Mouse (Mus musculus) liver (tissue): ENCODE measurements around the gene 4930426L09Rik.

Experiments used
- DNase-seq: peaks from one replicate; pipeline ENCODE4 v3.0.0-alpha.2; 2020; ENCODE audit warnings: mixed read lengths

The 4930426L09Rik gene

DNA sequence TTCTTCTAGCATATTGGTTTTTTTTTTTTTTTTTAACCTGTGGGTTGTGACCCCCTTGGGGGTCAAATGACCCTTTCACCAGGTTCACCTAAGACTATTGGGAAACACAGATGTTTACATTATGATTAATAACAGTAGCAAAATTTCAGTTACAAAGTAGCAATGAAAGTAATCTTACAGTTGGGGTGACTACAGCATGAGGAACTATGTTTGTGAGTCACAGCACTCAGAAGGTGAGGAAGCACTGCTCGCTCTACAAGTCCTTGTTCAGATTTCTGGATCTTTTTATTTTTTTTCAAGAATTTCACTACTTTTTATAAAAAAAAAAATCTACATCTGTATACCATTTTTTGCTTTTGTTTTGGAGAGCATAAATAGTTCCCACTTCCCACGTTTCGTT is 26.6 kb upstream of the 4930426L09Rik start:
- no peak for DNase-seq

DNA sequence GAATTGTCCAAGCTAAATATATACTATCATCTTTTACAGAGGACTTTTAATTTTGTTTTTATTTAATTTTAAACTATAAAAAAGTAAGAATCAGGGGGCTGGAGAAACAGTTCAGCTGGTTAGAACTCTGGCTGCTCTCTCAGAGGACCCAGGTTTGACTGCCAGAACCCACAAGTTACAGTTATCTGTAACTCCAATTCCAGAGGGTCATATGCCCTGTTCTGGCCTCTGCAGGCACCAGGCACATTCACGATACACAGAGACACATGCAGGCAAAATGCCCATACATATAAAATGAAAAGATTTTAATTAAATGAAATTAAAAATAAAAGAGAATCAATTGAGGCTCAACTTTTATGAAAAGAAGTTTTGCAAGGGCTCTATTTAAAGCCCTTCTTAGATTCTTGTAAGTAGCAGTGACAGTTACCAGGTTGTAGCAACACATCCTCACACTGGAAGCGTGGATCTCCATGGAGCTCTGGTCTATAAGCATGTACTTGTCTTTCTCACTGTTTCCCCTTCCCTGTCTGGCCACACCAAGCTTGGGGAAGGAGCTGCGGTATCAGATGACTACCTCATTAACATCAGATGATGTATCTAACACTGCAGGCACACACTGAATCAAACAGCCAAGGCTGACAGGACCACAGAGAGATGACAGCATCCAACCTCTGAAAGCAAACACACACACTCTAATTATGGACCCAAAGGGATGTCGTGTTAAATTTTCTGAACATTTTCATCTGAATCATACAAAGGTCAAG is 23.1 kb upstream of the 4930426L09Rik start:
- DNase-seq = no peak

DNA sequence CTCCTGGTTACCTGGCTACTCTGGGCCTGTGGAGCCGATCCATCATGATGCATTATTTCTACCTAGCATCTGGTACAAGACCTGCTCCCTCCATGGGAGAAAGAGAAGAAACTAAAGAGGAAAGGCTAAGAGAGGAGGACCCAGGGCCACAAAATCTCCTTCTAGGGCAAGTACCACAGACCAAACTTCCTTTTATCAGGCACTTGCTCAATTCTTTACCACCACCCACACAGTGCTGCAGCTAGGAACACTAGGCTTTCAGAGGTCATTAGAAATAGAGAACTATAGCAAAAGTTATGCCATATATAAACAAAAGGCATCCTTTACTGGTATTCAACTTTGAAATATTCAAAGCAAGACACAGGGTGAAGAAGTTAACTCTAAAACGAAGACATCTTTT is 22.0 kb upstream of the 4930426L09Rik start:
- no peak for DNase-seq

DNA sequence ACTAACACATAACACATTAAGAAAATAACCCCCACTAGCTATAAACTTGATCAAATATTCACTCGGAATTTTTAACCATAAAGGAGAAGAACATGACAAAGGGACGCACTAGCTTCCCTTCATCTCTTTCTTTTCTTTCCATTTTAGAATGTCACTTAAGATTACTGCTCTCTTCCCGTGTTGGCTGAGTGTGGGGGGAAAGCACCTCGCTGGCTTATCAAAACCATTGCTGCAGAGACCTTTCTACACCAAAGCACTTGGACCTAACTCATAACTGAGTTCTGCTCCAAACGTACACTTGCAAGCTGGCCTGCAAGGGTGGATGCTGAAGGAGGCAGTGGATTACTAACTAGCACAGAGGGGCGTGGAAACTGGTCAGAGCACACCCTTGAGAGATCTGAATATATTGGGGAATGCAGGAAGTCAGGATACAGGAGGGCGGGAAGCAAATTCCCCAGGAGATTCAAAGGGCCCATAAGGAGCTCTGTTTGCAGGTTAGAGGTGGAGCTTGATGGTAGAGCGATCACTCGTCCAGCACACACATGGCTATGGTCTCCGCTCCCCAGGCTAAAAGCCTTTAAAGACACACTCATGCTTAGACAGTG is 20.8 kb upstream of the 4930426L09Rik start:
- no peak for DNase-seq

DNA sequence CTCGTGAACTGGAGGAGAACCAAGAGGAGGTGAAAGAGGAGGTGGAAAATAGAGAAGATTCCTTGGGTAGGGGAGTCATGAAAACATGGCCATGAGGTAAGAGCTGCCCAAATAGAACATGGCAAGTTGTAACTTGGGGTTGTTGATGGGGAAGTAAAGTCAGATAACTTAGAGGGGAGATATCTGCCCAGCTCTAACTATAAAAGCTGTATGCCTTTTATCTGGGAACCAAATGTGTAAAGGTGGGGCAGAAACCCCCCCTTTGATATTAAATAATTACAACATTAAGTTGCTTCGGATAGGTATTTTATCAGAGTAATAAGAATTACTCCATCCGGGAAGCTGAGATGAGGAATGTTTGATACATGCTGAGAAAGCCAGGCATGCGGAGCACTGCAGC is 19.1 kb upstream of the 4930426L09Rik start:
- no peak for DNase-seq

DNA sequence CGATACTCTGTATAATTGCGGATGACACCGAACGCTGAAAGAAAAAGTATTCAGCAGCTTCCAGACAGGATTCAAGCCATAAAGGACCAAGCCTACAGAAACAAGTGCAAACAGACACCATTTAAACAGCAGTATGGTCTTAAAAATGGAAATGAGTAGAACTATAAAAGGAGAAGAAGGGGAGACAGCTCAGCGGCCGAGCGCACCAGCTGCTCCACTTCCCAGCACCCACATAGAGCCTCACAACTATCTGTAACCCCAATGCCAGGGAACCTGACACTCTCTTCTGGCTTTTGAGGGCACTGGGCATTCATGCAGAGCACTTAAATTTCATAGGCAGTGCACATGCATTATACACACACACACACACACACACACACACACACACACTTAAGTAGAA is 18.5 kb upstream of the 4930426L09Rik start:
- no peak for DNase-seq

DNA sequence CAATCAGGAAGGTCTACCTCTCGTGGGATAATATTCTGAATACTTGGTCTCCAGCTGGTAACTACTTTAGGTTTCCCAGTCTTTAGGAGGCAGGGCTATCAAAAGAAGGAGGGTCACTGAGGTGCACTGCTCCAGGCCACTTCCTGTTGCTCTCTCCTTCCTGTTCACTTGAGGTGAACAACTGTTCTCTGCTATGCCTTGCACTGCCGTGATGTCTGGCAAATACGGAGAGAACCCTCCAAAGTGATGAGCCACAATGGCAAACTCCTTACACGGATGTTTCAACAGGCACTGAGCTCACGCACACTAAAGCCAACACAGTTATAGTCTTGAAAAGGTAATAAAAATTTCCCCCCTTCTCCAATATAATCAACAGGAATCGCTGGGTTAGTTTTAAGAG is 15.6 kb upstream of the 4930426L09Rik start:
- no peak for DNase-seq

DNA sequence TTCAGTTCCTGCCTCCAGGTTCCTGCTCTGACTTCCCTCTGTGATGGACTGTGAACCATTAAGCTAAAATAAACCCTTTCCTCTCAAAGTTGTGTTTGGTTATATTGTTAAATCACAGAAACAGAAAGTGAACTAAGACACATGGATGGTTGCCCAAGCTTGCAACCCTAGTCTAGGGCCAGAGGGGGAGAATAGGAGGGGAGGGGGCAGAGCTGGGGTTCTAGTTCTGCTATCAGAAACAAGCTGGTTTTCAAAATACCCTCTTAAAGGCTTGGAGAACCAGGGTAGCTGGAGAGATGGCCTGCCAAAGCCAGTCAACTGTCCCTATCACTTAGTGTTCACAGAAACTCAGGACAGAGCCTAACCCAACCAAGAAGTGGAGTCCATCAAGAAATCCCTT is 14.6 kb upstream of the 4930426L09Rik start:
- no peak for DNase-seq

DNA sequence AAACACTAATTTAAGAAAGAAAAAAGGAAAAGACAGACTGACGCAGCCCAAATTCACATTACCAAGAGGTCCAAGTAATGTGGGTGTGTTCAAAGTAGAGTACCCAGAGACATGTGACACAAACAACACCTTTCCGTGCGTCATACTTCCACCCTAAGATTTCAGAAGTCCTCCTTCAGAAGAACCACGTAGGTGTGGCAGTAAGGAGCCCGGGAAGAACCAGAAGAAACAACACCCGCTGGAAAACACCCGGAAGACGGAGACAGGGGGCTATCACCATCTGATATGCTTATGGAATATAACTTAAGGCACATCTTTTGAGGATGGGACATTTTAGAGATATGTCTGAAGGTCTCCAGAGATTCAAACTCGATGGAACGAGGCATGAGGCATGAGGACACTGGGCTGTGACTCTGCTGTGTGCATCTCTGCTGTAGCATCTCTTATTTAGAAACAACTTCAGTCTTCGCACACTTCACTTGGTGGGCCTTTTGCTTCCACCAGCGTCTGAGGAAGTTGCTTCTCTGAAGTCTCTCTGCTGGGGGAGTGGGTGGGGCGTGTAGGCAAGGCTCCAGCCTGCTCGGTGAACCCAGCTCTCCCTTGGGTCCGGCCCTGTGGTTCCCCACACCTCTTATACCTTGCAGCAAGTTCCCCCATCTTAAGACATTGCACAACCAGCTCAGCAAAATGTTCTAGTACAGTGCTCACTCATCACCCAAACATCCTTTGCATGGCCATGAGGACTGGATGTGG is 13.9 kb upstream of the 4930426L09Rik start:
- peak; percentile 37 for DNase-seq

DNA sequence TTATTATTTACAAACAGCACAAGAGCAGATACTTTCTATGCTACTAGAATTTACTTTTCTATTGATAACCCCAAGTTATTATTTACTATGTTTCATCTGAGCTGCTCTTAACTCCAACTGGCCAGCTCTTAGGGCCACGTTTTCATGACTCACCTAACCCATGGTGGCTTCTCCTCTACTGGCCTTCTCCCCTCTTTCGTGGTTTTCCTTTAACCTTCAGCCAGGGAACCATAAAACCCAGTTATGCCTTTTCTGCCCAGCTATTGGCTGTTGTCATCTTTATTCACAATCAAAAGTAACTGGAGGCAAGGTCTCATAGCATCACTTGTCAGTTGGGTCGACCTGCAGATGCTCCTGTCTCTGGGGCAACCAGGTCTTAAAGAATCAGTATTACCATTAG is 12.6 kb upstream of the 4930426L09Rik start:
- no peak for DNase-seq

DNA sequence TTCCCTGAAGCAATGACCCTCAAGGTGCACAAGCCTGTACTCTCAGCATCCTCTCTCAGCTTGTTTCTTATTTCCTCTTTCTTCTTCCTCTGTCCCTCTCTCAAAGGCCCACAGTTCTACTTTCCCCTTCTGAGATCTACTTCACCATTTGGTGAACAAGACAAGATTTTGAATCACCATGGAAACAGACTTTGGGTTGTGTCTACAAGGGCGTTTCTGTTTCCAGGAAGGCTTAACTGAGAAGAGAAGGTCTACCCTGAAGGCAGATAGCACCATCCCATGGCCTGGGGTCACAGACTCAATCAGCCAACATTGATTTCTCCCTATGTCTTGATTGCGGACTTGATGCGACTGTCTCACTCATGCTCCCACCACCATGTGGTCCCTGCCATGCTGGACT is 9.3 kb upstream of the 4930426L09Rik start:
- DNase-seq = no peak

DNA sequence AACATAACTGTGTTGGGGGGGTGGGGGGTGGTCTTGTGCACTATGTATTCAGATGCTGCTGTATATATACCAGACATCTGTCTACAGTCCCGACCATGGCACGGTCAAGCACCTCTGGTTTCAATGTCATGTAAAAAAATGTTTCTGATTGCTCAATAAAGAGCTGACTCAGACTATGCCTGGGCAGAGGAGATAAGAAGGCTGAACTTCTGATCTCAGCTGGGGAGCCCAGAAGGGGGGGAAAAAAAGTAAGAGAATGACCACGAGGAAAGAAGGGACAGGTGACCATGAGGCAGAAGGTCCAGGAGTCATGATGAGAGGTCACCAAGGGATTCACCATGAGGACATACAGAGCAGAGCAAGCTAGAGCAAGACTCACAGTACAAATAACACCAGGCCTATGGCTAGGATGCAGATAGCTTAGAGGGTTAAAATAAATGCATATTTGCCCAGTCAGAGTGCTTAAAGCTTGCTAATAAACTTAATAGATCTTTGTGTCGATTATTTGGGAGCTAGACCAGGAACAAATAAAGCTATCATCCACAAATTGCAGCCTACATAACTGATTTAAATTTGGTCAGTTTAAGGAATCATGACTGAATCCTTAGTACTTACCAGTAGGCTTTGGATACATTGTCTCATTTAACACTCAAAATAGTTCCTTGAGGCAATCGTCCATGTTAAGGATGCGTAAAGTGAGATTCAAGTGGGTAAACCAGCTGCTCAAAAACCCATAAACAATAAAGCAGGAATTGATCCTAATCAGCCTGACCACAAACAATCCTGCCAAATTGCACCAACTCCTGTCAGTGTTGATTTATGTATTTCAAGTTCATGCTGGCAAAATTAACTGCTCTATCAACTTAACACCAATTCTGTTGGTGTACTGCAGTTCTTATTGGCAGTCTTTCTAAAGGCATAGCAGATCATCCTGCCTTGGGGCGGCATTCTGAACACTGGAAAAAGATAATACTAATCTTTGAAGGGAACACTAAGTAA is 5.3 kb upstream of the 4930426L09Rik start:
- DNase-seq = peak; percentile 74

DNA sequence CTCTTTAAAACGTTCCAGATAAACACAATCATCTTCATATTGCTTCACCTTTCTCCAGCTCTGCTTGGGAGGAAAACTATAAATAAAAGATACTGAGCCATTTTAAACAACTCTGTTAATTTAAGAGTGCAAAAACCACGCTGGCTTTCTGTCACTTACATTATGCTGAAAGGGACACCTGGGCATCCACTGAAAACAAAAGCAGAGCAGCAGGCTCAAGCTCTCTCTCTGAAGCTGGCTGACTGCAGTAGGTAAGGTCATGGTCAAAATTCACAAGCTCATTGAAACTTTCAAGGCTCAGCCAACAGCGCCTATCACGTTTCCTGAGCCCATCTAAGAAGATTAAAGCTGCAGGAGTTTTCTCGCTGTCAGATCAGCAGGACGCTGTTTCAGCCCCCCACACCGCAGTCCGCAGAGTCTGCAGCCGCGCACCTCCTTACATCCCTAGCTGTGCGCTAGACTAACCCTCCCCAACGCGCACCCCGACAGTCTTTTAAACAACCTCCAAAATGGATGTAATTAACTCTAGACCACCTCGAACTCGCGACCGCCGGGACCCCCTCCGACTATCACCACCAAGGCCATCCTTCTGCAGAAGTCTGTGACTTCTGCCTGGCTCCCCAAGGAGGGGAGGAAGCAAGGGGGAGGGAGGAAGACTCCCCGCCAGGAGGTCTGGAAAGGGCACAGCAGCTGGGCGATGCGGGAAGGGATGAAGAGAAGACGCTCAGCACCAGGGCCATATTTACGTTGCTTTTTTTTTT is 1.5 kb upstream of the 4930426L09Rik start:
- peak; percentile 62 for DNase-seq

DNA sequence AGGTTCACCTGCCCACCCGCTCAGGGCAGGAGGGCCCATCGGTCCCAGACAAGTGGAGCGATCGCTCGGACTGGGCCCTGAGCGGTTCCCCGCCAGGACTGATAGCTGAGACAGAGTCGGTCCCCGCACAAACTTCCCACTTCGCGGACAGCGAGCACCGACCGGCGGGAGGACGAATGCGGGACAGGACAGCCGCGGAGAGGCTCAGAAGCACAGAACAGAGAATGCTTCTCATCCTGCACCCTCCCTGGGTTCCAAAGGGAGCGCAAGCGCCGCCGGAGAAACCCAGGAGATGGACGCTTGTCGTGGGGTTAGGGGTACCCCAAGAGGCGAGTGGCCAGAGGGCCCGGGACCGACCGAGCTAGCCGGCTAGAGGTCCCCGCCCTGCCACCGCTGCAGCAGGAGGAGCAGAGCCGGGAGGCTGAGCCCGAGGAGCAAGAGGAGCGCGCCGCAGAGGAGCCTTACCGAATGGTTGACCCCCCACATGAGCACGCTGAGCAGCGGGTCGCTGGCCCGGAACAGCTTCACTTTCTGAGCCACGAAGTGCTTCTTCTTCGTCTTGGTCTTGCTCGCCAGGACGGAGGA is 664 bp upstream of the 4930426L09Rik start:
- DNase-seq = peak; percentile 79

DNA sequence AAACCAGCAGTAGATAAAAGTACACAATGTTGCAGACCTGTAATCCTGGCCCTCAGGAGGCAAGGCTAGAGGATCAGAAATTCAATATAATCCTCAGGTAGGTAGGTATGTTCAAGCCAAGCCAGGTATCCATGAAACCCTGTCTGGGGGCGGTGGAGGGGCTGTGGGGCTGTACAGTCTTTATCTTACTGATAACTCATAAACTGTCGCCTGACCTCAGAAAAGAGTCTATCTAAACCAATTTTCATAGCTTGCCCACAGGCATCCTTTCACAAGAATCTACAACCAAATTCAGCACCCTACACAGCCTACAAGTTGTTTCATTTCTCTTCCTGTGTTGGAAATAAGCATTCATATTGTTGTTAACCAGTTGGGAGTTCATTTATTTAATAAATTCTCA is 1.3 kb downstream of the 4930426L09Rik start:
- DNase-seq = no peak

DNA sequence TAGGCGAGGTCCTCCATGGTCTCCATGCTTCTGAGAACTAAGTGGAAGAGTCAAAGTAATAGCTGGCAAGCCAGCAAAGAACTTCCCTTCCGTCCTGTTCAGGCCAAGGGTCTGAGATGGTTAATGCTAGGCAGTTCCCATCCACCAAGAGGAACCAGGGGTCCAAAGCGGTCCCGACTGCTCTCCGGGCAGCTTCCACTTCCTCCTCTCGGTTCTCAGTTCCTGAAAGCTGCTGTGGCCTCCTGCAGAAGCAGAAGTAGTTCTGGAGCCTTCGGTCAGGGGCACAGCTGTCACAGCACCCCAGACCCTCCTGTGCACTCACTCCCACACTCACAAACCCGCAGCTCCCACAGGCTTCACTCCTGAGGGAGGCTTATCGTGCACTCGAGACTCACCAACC is 6.7 kb downstream of the 4930426L09Rik start:
- DNase-seq = peak; percentile 44

DNA sequence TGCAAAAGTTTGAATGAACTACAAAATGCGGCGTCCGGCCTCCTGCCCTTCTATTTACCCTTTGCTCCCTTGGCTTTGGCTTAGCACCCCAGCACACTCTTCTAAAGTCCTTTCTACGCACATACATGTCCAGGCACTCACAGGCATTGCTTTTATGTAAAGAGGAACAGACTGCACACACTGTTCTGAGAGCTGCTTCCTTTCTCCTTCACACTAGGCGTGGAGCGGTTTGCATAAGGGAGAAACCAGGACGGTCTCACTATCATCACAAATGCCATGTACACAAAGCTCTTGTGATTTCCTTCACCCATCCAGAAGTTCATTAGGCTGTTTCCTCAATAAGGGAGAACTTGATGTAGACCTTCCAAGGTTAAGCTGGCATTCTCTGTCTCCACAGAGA is 8.0 kb downstream of the 4930426L09Rik start:
- no peak for DNase-seq

DNA sequence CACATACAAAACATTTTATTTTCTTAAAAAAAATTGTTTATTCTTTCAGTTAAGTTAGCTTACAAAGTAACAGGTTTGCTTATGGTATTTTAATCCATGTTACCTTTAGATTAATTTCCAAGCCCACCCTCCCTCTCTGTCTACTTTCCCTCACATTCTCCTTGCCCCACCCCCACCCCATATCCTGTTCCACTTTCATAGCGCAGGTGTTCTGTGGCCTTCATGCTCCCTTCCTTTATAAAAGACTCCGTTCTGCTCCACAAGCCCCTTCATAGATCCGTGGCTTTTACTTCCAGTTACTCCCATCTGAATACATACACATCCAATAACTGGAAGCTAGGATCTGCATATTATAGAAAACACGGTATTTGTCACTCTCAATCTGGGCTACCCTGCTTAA is 9.4 kb downstream of the 4930426L09Rik start:
- DNase-seq = no peak

DNA sequence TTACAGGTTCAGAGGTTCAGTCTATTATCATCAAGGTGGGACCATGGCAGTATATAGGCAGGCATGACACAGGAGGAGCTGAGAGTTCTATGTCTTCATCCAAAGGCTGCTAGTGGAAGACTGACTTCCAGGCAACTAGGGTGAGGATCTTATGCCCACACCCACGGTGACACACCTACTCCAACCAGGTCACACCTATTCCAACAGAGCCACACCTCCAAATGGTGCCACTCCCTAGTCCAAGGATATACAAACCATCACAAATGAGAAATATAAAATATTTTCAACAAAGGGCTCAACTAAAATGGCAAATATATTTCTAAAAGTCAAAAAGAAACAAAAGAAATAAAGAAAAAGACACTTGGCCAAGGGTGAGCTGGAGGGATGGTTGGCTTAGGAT is 12.4 kb downstream of the 4930426L09Rik start:
- peak; percentile 69 for DNase-seq

DNA sequence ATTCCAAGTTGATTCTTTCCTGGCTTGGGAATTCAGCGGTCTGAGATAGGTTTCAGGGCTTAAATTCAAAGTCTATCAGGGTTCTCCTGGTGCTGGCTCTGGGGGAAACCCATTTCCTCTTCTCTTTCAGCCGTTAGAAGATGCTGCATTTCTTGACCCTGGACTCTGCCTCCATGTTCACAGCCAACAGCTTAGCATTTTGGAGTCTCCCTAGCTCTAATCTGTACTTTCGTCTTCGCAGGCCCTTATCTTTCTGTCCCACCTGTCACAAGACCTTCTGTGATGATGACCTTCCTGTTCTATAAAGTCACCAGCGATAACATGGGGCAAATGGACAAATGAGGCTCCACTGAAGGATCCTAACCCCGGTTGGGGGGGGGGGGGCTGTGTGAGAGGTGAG is 13.3 kb downstream of the 4930426L09Rik start:
- peak; percentile 77 for DNase-seq

DNA sequence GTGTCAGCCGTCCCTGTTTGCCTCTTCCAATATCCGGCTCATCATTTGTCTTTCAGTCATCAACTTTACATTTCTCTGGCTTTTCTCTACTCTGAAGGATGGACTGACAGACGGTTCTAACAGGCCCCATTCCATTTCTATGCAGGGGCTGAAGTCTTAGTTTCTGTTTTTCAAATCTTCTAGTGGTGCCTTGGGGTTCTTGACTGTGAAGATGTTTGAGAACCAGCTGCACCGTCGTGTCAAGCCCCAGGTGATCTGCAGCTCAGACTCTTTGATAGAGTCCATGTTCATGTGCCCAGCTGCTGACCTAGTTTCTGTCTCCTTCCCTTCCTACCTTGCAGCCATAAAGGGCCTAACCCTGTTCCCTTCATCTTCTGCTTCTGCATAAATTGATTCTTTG is 18.2 kb downstream of the 4930426L09Rik start:
- no peak for DNase-seq

DNA sequence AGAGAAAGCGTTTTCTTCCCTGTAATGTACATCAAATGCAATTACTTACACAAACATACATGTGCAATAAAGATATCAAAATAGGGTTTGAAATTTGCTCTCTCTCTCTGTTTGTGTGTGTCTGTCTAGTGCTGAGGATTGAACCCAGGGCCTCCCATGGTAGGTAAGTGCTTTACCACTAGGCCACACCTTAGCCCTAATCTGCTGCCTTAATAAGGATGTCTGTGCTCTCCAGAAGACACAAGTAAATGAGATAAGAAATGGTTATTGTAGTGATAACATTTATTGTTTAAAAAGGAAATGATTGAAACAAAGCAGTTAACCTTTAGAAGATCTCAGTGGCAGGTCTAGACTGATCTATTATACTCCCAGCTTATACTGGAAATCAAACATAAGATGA is 18.7 kb downstream of the 4930426L09Rik start:
- DNase-seq = no peak
